Mouse (Mus musculus) ES-E14 (cell line): ENCODE results near the gene Cmip. TPM values are rescaled to one million over a fixed set of nuclear protein-coding genes. Genes with fewer than 3 reads are reported as not detected.

Experiments used
- DNase-seq: peaks from one replicate; pipeline ENCODE4 v3.0.0-alpha.2; 2013; ENCODE audit warnings: low read depth, low spot score
- H3K27ac ChIP-seq: 2 replicates; pipeline ENCODE4 v1.5.1; 2012; ENCODE audit warnings: low read depth, mild to moderate bottlenecking, low read length, moderate library complexity, mixed read lengths; ENCODE audit not compliant: poor library complexity, insufficient read depth, severe bottlenecking
- H3K36me3 ChIP-seq: 2 replicates; pipeline ENCODE4 v1.6.1; 2012; ENCODE audit warnings: mild to moderate bottlenecking, low read length, moderate library complexity, mixed read lengths; ENCODE audit not compliant: control insufficient read depth, poor library complexity, insufficient read depth, severe bottlenecking
- H3K4me1 ChIP-seq, 2 experiments: fragments of 150-350 bp in 1 of 2; sonication (generic) in 1 of 2; 2 replicates each; pipeline ENCODE4 v1.6.1; 2012; ENCODE audit warnings: low read length in 2 of 2, mild to moderate bottlenecking in 1 of 2, mixed read lengths in 1 of 2; ENCODE audit not compliant: control insufficient read depth in 2 of 2, insufficient read depth in 2 of 2, poor library complexity in 1 of 2
- H3K4me3 ChIP-seq, 2 experiments: fragments of 150-350 bp in 1 of 2; sonication (generic) in 1 of 2; 2 replicates each; pipeline ENCODE4 v1.5.1; 2012; ENCODE audit warnings: low read length in 2 of 2, low read depth in 1 of 2, mild to moderate bottlenecking in 1 of 2, mixed read lengths in 1 of 2; ENCODE audit not compliant: insufficient read depth in 1 of 2, poor library complexity in 1 of 2, severe bottlenecking in 1 of 2
- H3K9ac ChIP-seq: 2 replicates; pipeline ENCODE4 v1.6.1; 2012; ENCODE audit warnings: low read depth, mild to moderate bottlenecking, low read length, mixed read lengths; ENCODE audit not compliant: poor library complexity, insufficient read depth, severe bottlenecking
- H3K9me3 ChIP-seq: fragments of 150-350 bp; sonication (generic); 2 replicates; pipeline ENCODE4 v1.6.1; 2012; ENCODE audit warnings: low read depth, mild to moderate bottlenecking, low read length; ENCODE audit not compliant: control insufficient read depth, insufficient read depth
- CHD2 ChIP-seq: IDR thresholded peaks from 2 replicates; pipeline ENCODE4 v1.6.1; 2014; ENCODE audit warnings: mild to moderate bottlenecking, low read depth, low read length, inconsistent platforms
- HCFC1 ChIP-seq: IDR thresholded peaks from 2 replicates; pipeline ENCODE4 v1.6.1; 2012; ENCODE audit warnings: low read length, inconsistent platforms, borderline replicate concordance; ENCODE audit not compliant: insufficient read depth
- MAFK ChIP-seq: IDR thresholded peaks from 2 replicates; pipeline ENCODE4 v1.6.1; 2014; ENCODE audit warnings: mild to moderate bottlenecking, low read depth, low read length, inconsistent platforms; ENCODE audit not compliant: insufficient read depth
- ZC3H11A ChIP-seq: IDR thresholded peaks from 2 replicates; pipeline ENCODE4 v1.6.1; 2012; ENCODE audit warnings: low read depth, mild to moderate bottlenecking, inconsistent platforms, low read length, borderline replicate concordance
- ZNF384 ChIP-seq: IDR thresholded peaks from 2 replicates; pipeline ENCODE4 v1.6.1; 2012; ENCODE audit warnings: low read depth, low read length, inconsistent platforms
- in situ Hi-C, 2 experiments: fragments of 600-800 bp; cut with MboI; formaldehyde crosslinking; loops; one replicate each; pipeline ENCODE4 v1.15.1; 2025; ENCODE audit warnings: low sequenced_read_pairs in 2 of 2, inconsistent platforms in 1 of 2; ENCODE audit not compliant: unreplicated experiment in 2 of 2
- total RNA-seq: library from RNA; depleted of rRNA; stranded (reverse); fragments of 300-350 nt; gene quantifications from 2 replicates; pipeline ENCODE4 v1.2.3, GENCODE M21; 2012

Cmip gene
- total RNA-seq, 1 experiment: 26.3 TPM

GRCm38 (mm10) chr8:117446344-117446997, 189.6 kb downstream of the Cmip start:
- no peaks in the 10 kb centered on the region for H3K9me3 ChIP-seq
- in situ Hi-C loops: no loop called here
- H3K27ac ChIP-seq: no peak overlapping the region
- H3K9ac ChIP-seq: no peak overlapping the region
- no peak overlapping the region for H3K4me3 ChIP-seq
- TF ChIP-seq CHD2: no peak
- no peak for TF ChIP-seq ZC3H11A
- no peak for TF ChIP-seq ZNF384
- TF ChIP-seq MAFK: no peak
- TF ChIP-seq HCFC1: no peak
- H3K4me1 ChIP-seq: peaks cover 0 to 4% of the 10 kb centered on the region in 2 experiments; a peak in 1 of 4 replicates
- DNase-seq: no peak
- H3K36me3 ChIP-seq: peaks cover 37% of the 10 kb centered on the region

GRCm38 (mm10) chr8:117451072-117451471, 194.2 kb downstream of the Cmip start:
- no peak for DNase-seq
- TF ChIP-seq ZC3H11A (no peak), ZNF384 (no peak), CHD2 (no peak), HCFC1 (no peak)
- Histone ChIP-seq H3K27ac (no peak overlapping the region), H3K9me3 (no peaks in the 10 kb centered on the region), H3K4me3 (no peak overlapping the region), H3K4me1 (peaks cover 0 to 4% of the 10 kb centered on the region in 2 experiments; a peak in 1 of 4 replicates), H3K36me3 (peaks cover 57% of the 10 kb centered on the region), H3K9ac (no peak overlapping the region)
- in situ Hi-C loops: loop anchor here in 1 of 2 experiments (25.0 kb wide), 1 partner anchor 239 kb away; no protein-coding TSS in a partner anchor

DNA sequence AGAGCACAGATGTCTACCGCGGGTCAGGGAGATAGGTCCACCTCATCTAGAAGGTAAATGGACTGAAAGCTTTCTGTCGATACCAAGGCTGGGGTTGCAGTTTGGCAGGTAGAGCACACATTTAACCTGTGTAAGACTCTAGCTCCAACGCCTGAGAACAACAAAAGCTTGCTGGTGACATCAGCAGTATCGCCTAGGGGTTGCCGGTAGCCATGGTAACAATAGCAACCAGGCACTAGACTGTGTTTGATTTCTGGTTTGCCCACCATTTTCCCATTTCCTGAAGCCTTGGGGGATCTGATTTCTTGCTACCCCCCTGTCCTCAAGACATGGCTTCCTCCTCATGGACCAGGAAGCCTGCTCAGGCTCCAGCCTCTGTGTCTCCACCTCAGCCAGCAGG, 197.1 kb downstream of the Cmip start:
- DNase-seq: no peak
- Histone ChIP-seq H3K36me3 (peaks cover 52% of the 10 kb centered on the region), H3K4me1 (0 out of 4 replicates have a peak, but pooled peaks cover 0 to 2% of the 10 kb centered on the region in 2 experiments), H3K9ac (no peak overlapping the region), H3K9me3 (no peaks in the 10 kb centered on the region), H3K4me3 (no peak overlapping the region), H3K27ac (no peak overlapping the region)
- in situ Hi-C loops: loop anchor here in 1 of 2 experiments (25.0 kb wide), 1 partner anchor 242 kb away; no protein-coding TSS in a partner anchor
- TF ChIP-seq ZNF384 (no peak), HCFC1 (no peak), CHD2 (no peak), ZC3H11A (no peak), MAFK (no peak)

- H3K36me3 ChIP-seq: peaks cover 50% of the 10 kb centered on the region
- DNase-seq: no peak
- in situ Hi-C loops: loop anchor here in 1 of 2 experiments (25.0 kb wide), 1 partner anchor 242 kb away; no protein-coding TSS in a partner anchor
- no peaks in the 10 kb centered on the region for H3K9me3 ChIP-seq
- TF ChIP-seq ZNF384: no peak
- TF ChIP-seq ZC3H11A: no peak
- TF ChIP-seq CHD2: no peak
- TF ChIP-seq HCFC1: no peak
- H3K9ac ChIP-seq: no peak overlapping the region
- H3K4me1 ChIP-seq: peaks cover 0 to 4% of the 10 kb centered on the region in 2 experiments; a peak in 1 of 4 replicates
- H3K27ac ChIP-seq: no peak overlapping the region
- H3K4me3 ChIP-seq: no peak overlapping the region
Observed at GRCm38 (mm10) chr8:117454516-117455116, 197.8 kb downstream of the Cmip start.
